19 mouse cellular contexts compared by ENCODE assay signal in the genomic region with DNA sequence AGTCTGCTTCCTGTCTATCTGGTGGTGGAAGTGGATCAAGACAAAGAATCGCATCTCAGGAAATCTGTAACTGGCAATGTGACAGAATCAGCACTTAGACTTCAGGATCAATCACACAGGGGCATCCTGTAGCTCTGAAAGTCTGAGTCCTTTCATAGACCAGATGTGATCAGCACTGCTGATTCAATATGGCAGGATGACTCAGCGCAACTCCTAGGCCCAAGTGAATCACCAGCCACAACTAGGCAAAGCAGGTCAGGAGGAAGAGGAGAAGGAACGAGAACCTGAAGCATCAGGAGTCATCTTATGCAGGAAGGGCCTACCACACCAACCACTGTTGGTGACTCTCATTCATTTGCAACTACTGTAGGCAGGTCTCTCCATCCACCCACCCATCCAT. TPM values are rescaled to one million over a fixed set of nuclear protein-coding genes. Genes with fewer than 3 reads are reported as not detected.
DNase-seq lines count a peak whose midpoint lies in the region; ATAC-seq and TF ChIP-seq lines count a peak whose summit lies in the region.
"Had no signal": no experiment of that assay in that cellular context is flagged by ENCODE, and none has a peak within 500 bp of the region (broad histone marks: within the 10 kb centered on the region; RNA-seq: fewer than 3 reads in every experiment).

No protein-coding gene starts in this region.

- TF ChIP-seq CTCF in testis, adult 2 months (IDR thresholded peaks at IDR 0.05; ENCODE audit: control insufficient read depth, insufficient read depth, insufficient replicate concordance, low read depth, low read length): no peak

- DNase-seq in adrenal gland, adult (ENCODE audit: inconsistent age in 2 of 2, low spot score in 1 of 2): peak; percentile 47 to 73
- no peak for DNase-seq in adrenal gland, postnatal 14 days
- DNase-seq in testis, postnatal 14 days (ENCODE audit: low spot score): no peak
- no peak for DNase-seq in liver, embryonic 13.5 days
- no peak for DNase-seq in hindbrain, embryonic 11.5 days (ENCODE audit: low spot score)
- DNase-seq: cerebellum, adult 8-10 months; heart, postnatal 14 days; kidney, adult 18-20 months; kidney, postnatal 4 days; right cerebral cortex, postnatal 25 days; thymus, adult 2 months had no signal

- WGBS in liver, embryonic 13.5 days (ENCODE audit: insufficient replicate concordance): 74% methylated on average over 3 of the region's 3 CpGs
- 98% methylated on average over 3 of the region's 3 CpGs for WGBS in hindbrain, embryonic 11.5 days
- WGBS in hindbrain, embryonic 12.5 days: 95% methylated on average over 3 of the region's 3 CpGs

- H3K4me1 ChIP-seq in testis, adult 2 months (ENCODE audit: control insufficient read depth, insufficient read depth, low read length): peaks cover 5% of the 10 kb centered on the region
- H3K4me1 ChIP-seq in liver, embryonic 13.5 days (replicated peaks): peaks cover 42% of the 10 kb centered on the region
- no peaks in the 10 kb centered on the region for H3K4me1 ChIP-seq in hindbrain, embryonic 11.5 days (replicated peaks; ENCODE audit: control insufficient read depth, insufficient read depth, low read length)
- H3K4me1 ChIP-seq in hindbrain, embryonic 12.5 days: 0 out of 2 replicates have a peak, but pooled peaks cover 8% of the 10 kb centered on the region

- no peak overlapping the region; the same call in 1 of the 2 replicates for H3K9ac ChIP-seq in liver, embryonic 13.5 days
- no peak overlapping the region for H3K9ac ChIP-seq in hindbrain, embryonic 11.5 days (ENCODE audit: low read depth, low read length)
- no peak overlapping the region for H3K9ac ChIP-seq in hindbrain, embryonic 12.5 days
- H3K9ac ChIP-seq: limb, embryonic 12.5 days; neural tube, embryonic 12.5 days had no signal

- ATAC-seq in liver, embryonic 13.5 days (ENCODE audit: low read depth): peak; percentile 45
- ATAC-seq in hindbrain, embryonic 11.5 days (ENCODE audit: low FRiP score): no peak
- ATAC-seq in hindbrain, embryonic 12.5 days (ENCODE audit: low FRiP score): no peak
- no peak for ATAC-seq in activated CD4-positive, CD25-positive, alpha-beta regulatory T cell, adult 4 months
- ATAC-seq: forebrain, embryonic 14.5 days; hindbrain, postnatal 0 days had no signal

- no peaks in the 10 kb centered on the region for H3K36me3 ChIP-seq in testis, adult 2 months (ENCODE audit: control insufficient read depth, insufficient read depth, low read length)
- H3K36me3 ChIP-seq in liver, embryonic 13.5 days: peaks cover 47% of the 10 kb centered on the region
- H3K36me3 ChIP-seq in hindbrain, embryonic 11.5 days (ENCODE audit: control insufficient read depth, insufficient read depth, low read length): no peaks in the 10 kb centered on the region
- no peaks in the 10 kb centered on the region for H3K36me3 ChIP-seq in hindbrain, embryonic 12.5 days
- H3K36me3 ChIP-seq: neural tube, embryonic 12.5 days had no signal

- H3K27me3 ChIP-seq in testis, adult 2 months (ENCODE audit: control insufficient read depth, insufficient read depth, low read length): no peaks in the 10 kb centered on the region
- H3K27me3 ChIP-seq in liver, embryonic 13.5 days: no peaks in the 10 kb centered on the region
- no peaks in the 10 kb centered on the region for H3K27me3 ChIP-seq in hindbrain, embryonic 11.5 days (ENCODE audit: control insufficient read depth, insufficient read depth, low read length)
- H3K27me3 ChIP-seq in hindbrain, embryonic 12.5 days: no peaks in the 10 kb centered on the region
- H3K27me3 ChIP-seq: limb, embryonic 12.5 days; neural tube, embryonic 12.5 days had no signal

- H3K9me3 ChIP-seq in liver, embryonic 13.5 days (replicated peaks): no peaks in the 10 kb centered on the region
- no peaks in the 10 kb centered on the region for H3K9me3 ChIP-seq in hindbrain, embryonic 11.5 days (ENCODE audit: control insufficient read depth, low read length)
- no peaks in the 10 kb centered on the region for H3K9me3 ChIP-seq in hindbrain, embryonic 12.5 days (replicated peaks)
- H3K9me3 ChIP-seq: G1E; limb, embryonic 12.5 days; neural tube, embryonic 12.5 days had no signal

- no peak for TF ChIP-seq POLR2A in testis, adult 2 months (IDR thresholded peaks at IDR 0.05; ENCODE audit: control insufficient read depth, low read depth, low read length)

- H3K4me3 ChIP-seq in testis, adult 2 months (ENCODE audit: control insufficient read depth, low read depth, low read length): peak overlapping the region; percentile 67
- H3K4me3 ChIP-seq in liver, embryonic 13.5 days (replicated peaks): no peak overlapping the region
- no peak overlapping the region for H3K4me3 ChIP-seq in hindbrain, embryonic 11.5 days (ENCODE audit: low read depth, low read length)
- H3K4me3 ChIP-seq in hindbrain, embryonic 12.5 days: no peak overlapping the region
- H3K4me3 ChIP-seq: limb, embryonic 12.5 days; neural tube, embryonic 12.5 days had no signal

- no peak overlapping the region for H3K27ac ChIP-seq in testis, adult 2 months (ENCODE audit: control insufficient read depth, insufficient read depth, low read depth, low read length)
- peak overlapping the region; percentile 48 for H3K27ac ChIP-seq in liver, embryonic 13.5 days
- H3K27ac ChIP-seq in hindbrain, embryonic 11.5 days (ENCODE audit: low read depth, low read length): no peak overlapping the region
- no peak overlapping the region for H3K27ac ChIP-seq in hindbrain, embryonic 12.5 days
- H3K27ac ChIP-seq: hindbrain, postnatal 0 days; limb, embryonic 12.5 days; neural tube, embryonic 12.5 days had no signal

- H3K4me2 ChIP-seq in liver, embryonic 13.5 days: no peak overlapping the region
- no peak overlapping the region for H3K4me2 ChIP-seq in hindbrain, embryonic 11.5 days (replicated peaks; ENCODE audit: low read depth, low read length)
- no peak overlapping the region for H3K4me2 ChIP-seq in hindbrain, embryonic 12.5 days (replicated peaks)
- H3K4me2 ChIP-seq: limb, embryonic 12.5 days; neural tube, embryonic 12.5 days had no signal

RNA-seq across cellular contexts. Expression of a gene that starts 54.0 kb away (rescaled TPM):
- 19.9 and 25.2 TPM in 2 replicates for total RNA-seq in adrenal gland, postnatal 14 days (2021)
- 139 and 142 TPM in 2 replicates for polyA plus RNA-seq in testis, adult 2 months (2012; rRNA removed)
- 15.2 and 16.2 TPM in 2 replicates for polyA plus RNA-seq in liver, embryonic 13.5 days (2015; fragmentation: Nextera tagmentation; extraction: Ambion mirVana)
- 38.6 and 40.1 TPM in 2 replicates for polyA plus RNA-seq in hindbrain, embryonic 11.5 days (2014; fragmentation: Nextera tagmentation; extraction: Ambion mirVana)
- 44.2 and 51.1 TPM in 2 replicates for polyA plus RNA-seq in hindbrain, embryonic 12.5 days (2016; fragmentation: Nextera tagmentation; extraction: Ambion mirVana)
- polyA plus RNA-seq in activated CD4-positive, CD25-positive, alpha-beta regulatory T cell, adult 4 months (2017; shearing (Covaris generic)): 10 to 100 TPM; 11.3 to 13.7 TPM

Comparison
In these comparisons a context has a peak if more than half of its experiments do, and no peak if none do; other contexts are left out.
1. DNase-seq: peak in adrenal gland, adult (2 of 2); none in adrenal gland, postnatal 14 days (single experiment), testis, postnatal 14 days (single experiment), liver, embryonic 13.5 days (single experiment) and hindbrain, embryonic 11.5 days (single experiment).